Mouse (Mus musculus) limb, embryonic 14.5 days (tissue): ENCODE data around the gene Psmc3ip. TPM values are rescaled to one million over a fixed set of nuclear protein-coding genes. Genes with fewer than 3 reads are reported as not detected.
A peak's percentile ranks its signal among the peaks of the same experiment; 100 is the strongest.

ENCODE experiments used
- ATAC-seq: fragments of 200-750 bp; cut with Nextera tagmentation; 2 replicates; pipeline ENCODE4 v1.8.0; 2017; ENCODE audit warnings: low read depth, moderate number of reproducible peaks, moderate TSS enrichment; ENCODE audit not compliant: low FRiP score
- DNase-seq: peaks from one replicate; pipeline ENCODE4 v3.0.0-alpha.2; 2015; ENCODE audit warnings: low spot score
- H3K27ac ChIP-seq: fragments of 300-500 bp; sonication (generic); replicated peaks from 2 replicates; pipeline ENCODE4 v1.5.1; 2014; ENCODE audit warnings: low read depth, mild to moderate bottlenecking, low read length, moderate library complexity, mixed read lengths
- H3K27me3 ChIP-seq: fragments of 300-500 bp; sonication (generic); 2 replicates; pipeline ENCODE4 v1.6.1; 2014; ENCODE audit warnings: low read length, mixed read lengths; ENCODE audit not compliant: control insufficient read depth, insufficient read depth
- H3K36me3 ChIP-seq: fragments of 300-500 bp; sonication (generic); 2 replicates; pipeline ENCODE4 v1.6.1; 2014; ENCODE audit warnings: mild to moderate bottlenecking, low read length, moderate library complexity, mixed read lengths; ENCODE audit not compliant: control insufficient read depth, insufficient read depth
- H3K4me1 ChIP-seq: fragments of 300-500 bp; sonication (generic); 2 replicates; pipeline ENCODE4 v1.6.1; 2014; ENCODE audit warnings: antibody characterized with exemption, low read length, mixed read lengths; ENCODE audit not compliant: control insufficient read depth, insufficient read depth
- H3K4me2 ChIP-seq: fragments of 300-500 bp; sonication (generic); replicated peaks from 2 replicates; pipeline ENCODE4 v1.6.1; 2014; ENCODE audit warnings: low read depth, mild to moderate bottlenecking, low read length, moderate library complexity; ENCODE audit not compliant: severe bottlenecking
- H3K4me3 ChIP-seq: fragments of 300-500 bp; sonication (generic); replicated peaks from 2 replicates; pipeline ENCODE4 v1.5.1; 2014; ENCODE audit warnings: low read length
- H3K9ac ChIP-seq: fragments of 300-500 bp; sonication (generic); 2 replicates; pipeline ENCODE4 v1.6.1; 2014; ENCODE audit warnings: mild to moderate bottlenecking, low read depth, low read length, moderate library complexity; ENCODE audit not compliant: severe bottlenecking
- H3K9me3 ChIP-seq: fragments of 300-500 bp; sonication (generic); 2 replicates; pipeline ENCODE4 v1.6.1; 2016; ENCODE audit warnings: low read length; ENCODE audit not compliant: control insufficient read depth
- POLR2A ChIP-seq: fragments of 200-500 bp; IDR thresholded peaks from 2 replicates; pipeline ENCODE4 v1.8.0; 2012; ENCODE audit warnings: inconsistent platforms, mild to moderate bottlenecking, moderate library complexity, borderline replicate concordance; ENCODE audit not compliant: insufficient read depth, insufficient read length; ENCODE audit errors: extremely low read depth
- WGBS: fragments of 180-500 bp; shearing (Covaris S2); extraction: QIAGEN DNeasy Blood & Tissue Kit; methylation state at CpG from one replicate; pipeline ENCODE4 v1.1.7; 2014; 5-methylcytosine and 5-hydroxymethylcytosine counted together
- polyA plus RNA-seq, 2 experiments: library from polyadenylated mRNA; depleted of rRNA in 1 of 2; stranded (reverse) in 1 of 2; unstranded in 1 of 2; fragments of >200 nt; fragmentation: Nextera tagmentation in 1 of 2; extraction: Ambion mirVana in 1 of 2; gene quantifications; 2 replicates each; pipeline versions ENCODE4 v1.2.1 to v1.2.3; 2012 to 2014

The Psmc3ip gene
- polyA plus RNA-seq, 2 experiments = 24.3 to 32.9 TPM

DNA sequence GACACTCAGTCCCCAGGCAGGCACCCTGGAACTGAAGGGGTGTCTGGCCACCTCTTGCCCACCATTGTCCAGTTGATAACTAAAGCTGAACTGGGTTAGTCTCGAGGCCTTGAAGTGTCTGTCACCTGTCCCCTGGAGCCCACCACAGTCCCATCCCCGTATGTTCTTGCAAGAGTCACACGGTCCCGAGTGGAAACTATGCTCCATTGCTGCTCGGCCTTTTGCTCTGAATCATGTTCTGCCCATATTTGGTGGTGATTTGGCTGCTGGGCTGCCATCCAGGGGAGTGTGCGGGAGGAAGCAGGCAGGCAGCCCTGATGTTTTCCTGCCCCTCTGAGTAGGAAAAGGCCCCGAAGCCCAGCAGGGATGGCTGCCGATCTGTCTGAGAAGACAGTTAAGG, 35.1 kb downstream of the Psmc3ip start:
- no peaks in the 10 kb centered on the region for H3K27me3 ChIP-seq
- H3K27ac ChIP-seq = peak overlapping the region; percentile 59
- no peak for TF ChIP-seq POLR2A
- DNase-seq = peak; percentile 37
- no peak overlapping the region for H3K4me2 ChIP-seq
- peaks cover 31% of the 10 kb centered on the region for H3K36me3 ChIP-seq
- H3K9me3 ChIP-seq = no peaks in the 10 kb centered on the region
- no peak overlapping the region for H3K4me3 ChIP-seq
- WGBS = 51% methylated on average over 8 of the region's 8 CpGs
- H3K9ac ChIP-seq = no peak overlapping the region
- no peak for ATAC-seq
- peaks cover 19% of the 10 kb centered on the region for H3K4me1 ChIP-seq

DNA sequence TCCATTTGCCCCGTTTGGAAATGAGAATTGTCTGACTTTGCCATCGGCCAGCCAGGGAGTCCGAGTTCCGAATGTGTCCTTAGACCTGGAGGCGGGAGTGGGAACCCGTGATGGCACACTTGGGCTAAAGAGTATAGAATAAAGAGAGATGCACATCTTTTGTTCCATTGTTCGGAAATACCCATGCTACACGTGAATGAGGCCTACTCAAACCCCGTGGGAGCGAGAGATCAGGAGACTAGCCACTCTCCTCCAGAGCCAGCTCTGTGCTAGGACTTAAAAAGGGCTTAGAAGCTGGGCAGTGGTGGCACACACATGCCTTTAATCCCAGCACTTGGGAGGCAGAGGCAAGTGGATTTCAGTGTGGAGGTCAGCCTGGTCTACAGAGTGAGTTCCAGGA, 35.8 kb downstream of the Psmc3ip start:
- WGBS = 84% methylated on average over 10 of the region's 10 CpGs
- no peaks in the 10 kb centered on the region for H3K27me3 ChIP-seq
- H3K9me3 ChIP-seq = no peaks in the 10 kb centered on the region
- H3K27ac ChIP-seq = no peak overlapping the region
- H3K36me3 ChIP-seq = peaks cover 31% of the 10 kb centered on the region
- ATAC-seq (no peak), DNase-seq (no peak)
- TF ChIP-seq POLR2A = no peak
- no peak overlapping the region for H3K4me2 ChIP-seq
- H3K9ac ChIP-seq = no peak overlapping the region
- H3K4me3 ChIP-seq = no peak overlapping the region
- H3K4me1 ChIP-seq = peaks cover 19% of the 10 kb centered on the region

DNA sequence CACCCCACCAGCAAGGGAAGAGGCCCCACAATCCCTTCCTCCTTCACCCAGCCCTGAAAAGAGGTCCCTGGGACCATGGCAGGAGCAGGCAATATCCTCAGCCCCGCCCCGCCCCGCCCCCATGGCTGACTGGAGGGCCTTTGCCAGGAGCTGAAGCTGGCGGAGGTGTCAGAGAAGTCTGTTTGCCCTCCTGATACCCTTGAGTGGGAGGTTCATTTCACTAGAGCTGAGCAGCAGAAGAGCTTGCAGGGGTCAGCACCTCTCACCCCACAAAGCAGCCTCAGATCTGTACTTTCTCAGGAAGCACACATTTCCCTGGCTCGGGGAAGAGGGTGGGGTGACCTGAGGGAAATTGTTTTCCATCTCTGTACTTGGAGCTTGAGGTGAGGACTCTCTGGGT, 36.5 kb downstream of the Psmc3ip start:
- no peaks in the 10 kb centered on the region for H3K9me3 ChIP-seq
- no peak overlapping the region for H3K4me2 ChIP-seq
- H3K4me3 ChIP-seq = no peak overlapping the region
- H3K9ac ChIP-seq = no peak overlapping the region
- ATAC-seq (no peak), DNase-seq (no peak)
- peaks cover 12% of the 10 kb centered on the region; the same call in 1 of the 2 replicates for H3K4me1 ChIP-seq
- WGBS = 65% methylated on average over 5 of the region's 5 CpGs
- peaks cover 31% of the 10 kb centered on the region for H3K36me3 ChIP-seq
- no peak for TF ChIP-seq POLR2A
- no peak overlapping the region for H3K27ac ChIP-seq
- H3K27me3 ChIP-seq = no peaks in the 10 kb centered on the region

DNA sequence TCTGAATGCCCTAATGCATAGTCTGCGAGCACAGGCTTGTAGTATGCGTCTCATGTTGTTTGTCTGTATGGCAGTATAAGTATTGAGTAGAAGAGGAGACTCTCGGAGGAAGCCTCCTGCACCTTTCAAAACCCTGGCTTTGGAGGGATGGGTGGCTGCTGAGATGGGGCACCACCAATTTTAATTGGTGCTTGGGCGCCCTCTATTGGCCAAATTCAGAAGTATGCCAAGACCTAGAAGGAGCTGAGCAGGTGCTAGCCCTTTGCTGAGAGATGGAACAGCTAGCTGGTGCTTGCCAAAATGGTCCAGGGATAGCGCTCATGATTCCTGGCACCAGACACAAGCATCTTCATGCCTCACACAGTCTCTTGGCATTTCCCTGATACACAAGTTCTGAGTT, 37.4 kb downstream of the Psmc3ip start:
- Histone ChIP-seq H3K9ac (no peak overlapping the region), H3K27ac (no peak overlapping the region), H3K9me3 (no peaks in the 10 kb centered on the region), H3K4me3 (no peak overlapping the region), H3K4me1 (peaks cover 4% of the 10 kb centered on the region; the same call in 1 of the 2 replicates), H3K27me3 (no peaks in the 10 kb centered on the region), H3K36me3 (peaks cover 25% of the 10 kb centered on the region), H3K4me2 (no peak overlapping the region)
- ATAC-seq = peak; percentile 48; the same call in 1 of the 2 replicates
- DNase-seq = peak; percentile 87
- 31% methylated on average over 5 of the region's 5 CpGs for WGBS
- no peak for TF ChIP-seq POLR2A

DNA sequence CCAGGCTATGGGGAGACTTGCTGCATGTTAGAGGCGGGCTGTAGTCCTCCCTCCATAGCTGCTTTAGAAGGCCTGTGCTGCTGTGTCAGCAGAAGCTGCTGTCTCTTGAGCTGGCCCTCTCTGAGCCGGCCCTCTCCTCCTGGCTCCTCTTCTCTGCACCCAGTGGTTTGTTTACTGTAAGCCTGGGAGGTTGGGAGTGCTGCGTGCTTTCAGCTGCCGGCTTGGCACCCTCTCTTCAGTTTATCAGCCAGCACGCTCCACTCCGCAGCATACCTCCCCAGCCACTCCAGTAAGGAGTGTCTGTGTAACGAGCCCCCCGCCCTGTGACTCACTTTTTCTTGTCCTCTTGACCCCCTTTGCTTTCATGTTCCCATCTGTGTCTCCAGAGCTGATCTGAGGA, 38.4 kb downstream of the Psmc3ip start:
- no peak for TF ChIP-seq POLR2A
- H3K4me1 ChIP-seq = peaks cover 3% of the 10 kb centered on the region; the same call in 1 of the 2 replicates
- ATAC-seq (no peak), DNase-seq (no peak)
- no peaks in the 10 kb centered on the region for H3K27me3 ChIP-seq
- H3K36me3 ChIP-seq = peaks cover 23% of the 10 kb centered on the region
- no peak overlapping the region for H3K9ac ChIP-seq
- no peaks in the 10 kb centered on the region for H3K9me3 ChIP-seq
- 43% methylated on average over 8 of the region's 8 CpGs for WGBS
- H3K4me3 ChIP-seq = no peak overlapping the region
- H3K27ac ChIP-seq = no peak overlapping the region
- no peak overlapping the region for H3K4me2 ChIP-seq

DNA sequence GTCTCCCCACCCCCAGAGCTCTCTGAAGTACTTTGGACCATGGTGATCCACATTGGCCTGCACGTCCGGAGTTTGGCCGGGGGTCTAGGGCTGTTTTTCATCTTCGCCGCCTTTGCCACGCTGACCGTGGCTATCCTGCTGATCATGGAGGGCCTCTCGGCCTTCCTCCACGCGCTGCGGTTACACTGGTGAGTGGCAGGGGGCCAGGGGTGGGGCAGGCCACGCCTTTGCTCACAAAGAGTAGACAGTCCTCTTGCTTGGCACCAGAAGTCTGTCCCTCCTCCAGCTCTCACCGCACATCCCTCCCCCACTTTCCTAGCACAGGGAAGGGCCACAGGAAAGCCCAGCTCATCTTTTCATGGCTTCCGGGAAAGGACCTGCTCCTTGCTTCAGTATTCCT, 39.8 kb downstream of the Psmc3ip start:
- ATAC-seq = no peak
- no peak for DNase-seq
- Histone ChIP-seq H3K27ac (no peak overlapping the region), H3K9ac (no peak overlapping the region), H3K9me3 (no peaks in the 10 kb centered on the region), H3K4me2 (no peak overlapping the region), H3K27me3 (no peaks in the 10 kb centered on the region), H3K36me3 (peaks cover 27% of the 10 kb centered on the region), H3K4me1 (peaks cover 1% of the 10 kb centered on the region; the same call in 1 of the 2 replicates), H3K4me3 (no peak overlapping the region)
- TF ChIP-seq POLR2A = no peak
- WGBS = 82% methylated on average over 14 of the region's 14 CpGs
